Mouse (Mus musculus) embryonic facial prominence, embryonic 15.5 days (tissue): Measurements from ENCODE around the gene Hist1h2ba. TPM values are rescaled to one million over a fixed set of nuclear protein-coding genes. Genes with fewer than 3 reads are reported as not detected.

Experiments used
- ATAC-seq: fragments of 200-750 bp; cut with Nextera tagmentation; 2 replicates; pipeline ENCODE4 v1.8.0; 2017; ENCODE audit warnings: low read depth, moderate TSS enrichment; ENCODE audit not compliant: insufficient number of reproducible peaks, low FRiP score, low TSS enrichment
- H3K27ac ChIP-seq: fragments of 300-500 bp; sonication (generic); replicated peaks from 2 replicates; pipeline ENCODE4 v1.5.1; 2015; ENCODE audit warnings: mild to moderate bottlenecking, inconsistent platforms
- H3K27me3 ChIP-seq: fragments of 300-500 bp; sonication (generic); 2 replicates; pipeline ENCODE4 v1.6.1; 2015; ENCODE audit warnings: inconsistent platforms
- H3K36me3 ChIP-seq: fragments of 300-500 bp; sonication (generic); 2 replicates; pipeline ENCODE4 v1.6.1; 2015; ENCODE audit warnings: mild to moderate bottlenecking, inconsistent platforms
- H3K4me1 ChIP-seq: fragments of 300-500 bp; sonication (generic); 2 replicates; pipeline ENCODE4 v1.6.1; 2015; ENCODE audit warnings: inconsistent platforms
- H3K4me2 ChIP-seq: fragments of 300-500 bp; sonication (generic); replicated peaks from 2 replicates; pipeline ENCODE4 v1.6.1; 2015; ENCODE audit warnings: mild to moderate bottlenecking, inconsistent platforms
- H3K4me3 ChIP-seq: fragments of 300-500 bp; sonication (generic); replicated peaks from 2 replicates; pipeline ENCODE4 v1.5.1; 2015; ENCODE audit warnings: mild to moderate bottlenecking, inconsistent platforms
- H3K9ac ChIP-seq: fragments of 300-500 bp; sonication (generic); 2 replicates; pipeline ENCODE4 v1.6.1; 2015; ENCODE audit warnings: inconsistent platforms
- H3K9me3 ChIP-seq: fragments of 300-500 bp; sonication (generic); replicated peaks from 2 replicates; pipeline ENCODE4 v1.6.1; 2016; ENCODE audit warnings: inconsistent platforms
- WGBS: fragments of 180-500 bp; shearing (Covaris S2); methylation state at CpG from one replicate; pipeline ENCODE4 v1.1.7; 2015; 5-methylcytosine and 5-hydroxymethylcytosine counted together
- polyA plus RNA-seq: library from polyadenylated mRNA; unstranded; fragments of >200 nt; fragmentation: Nextera tagmentation; extraction: Ambion mirVana; gene quantifications from 2 replicates; pipeline ENCODE4 v1.2.1, GENCODE M21; 2015

Hist1h2ba gene
- not detected in 2 replicates for polyA plus RNA-seq

- H3K9ac ChIP-seq = no peak within 1 kb of the TSS
- peaks cover 6% of the 10 kb centered on the region for H3K4me1 ChIP-seq
- H3K27ac ChIP-seq = no peak within 1 kb of the TSS
- WGBS = 91% methylated on average over 39 of the region's 39 CpGs
- no peaks in the 10 kb centered on the region for H3K9me3 ChIP-seq
- H3K27me3 ChIP-seq = no peaks in the 10 kb centered on the region
- no peaks in the 10 kb centered on the region for H3K36me3 ChIP-seq
- no peak within 1 kb of the TSS for H3K4me2 ChIP-seq
- no peak for ATAC-seq
- H3K4me3 ChIP-seq = no peak within 1 kb of the TSS
Observed at GRCm38 (mm10) chr13:23933421-23934210, at the start of gene Hist1h2ba. Gene Hist1h2ba (minus strand): TSS chr13:23934156.

DNA sequence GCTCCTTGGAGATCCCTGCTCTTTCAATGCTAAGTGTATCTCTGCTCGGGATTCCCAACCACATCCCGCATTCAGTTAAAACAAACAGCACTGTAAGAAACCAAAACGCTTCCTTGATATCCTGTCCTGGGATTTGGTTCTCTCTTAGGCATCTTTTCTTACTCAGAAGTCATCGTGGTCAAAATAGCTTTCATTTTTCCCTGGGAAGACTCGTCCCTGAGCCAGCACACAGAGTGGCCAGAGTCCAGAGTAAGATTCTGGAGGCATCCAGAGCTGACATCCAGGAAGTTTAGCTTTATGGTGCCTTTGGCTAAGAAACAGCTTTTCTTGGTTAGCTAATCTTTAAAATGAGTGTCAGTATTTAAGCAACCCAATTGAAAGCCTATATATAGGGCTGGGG lies 38.3 kb upstream of the Hist1h2ba start:
- no peaks in the 10 kb centered on the region for H3K9me3 ChIP-seq
- H3K4me3 ChIP-seq = no peak overlapping the region
- H3K4me2 ChIP-seq = no peak overlapping the region
- no peaks in the 10 kb centered on the region for H3K27me3 ChIP-seq
- no peak for ATAC-seq
- no peak overlapping the region for H3K27ac ChIP-seq
- no peaks in the 10 kb centered on the region for H3K4me1 ChIP-seq
- WGBS = 47% methylated on average over 5 of the region's 5 CpGs
- H3K36me3 ChIP-seq = no peaks in the 10 kb centered on the region
- H3K9ac ChIP-seq = no peak overlapping the region

DNA sequence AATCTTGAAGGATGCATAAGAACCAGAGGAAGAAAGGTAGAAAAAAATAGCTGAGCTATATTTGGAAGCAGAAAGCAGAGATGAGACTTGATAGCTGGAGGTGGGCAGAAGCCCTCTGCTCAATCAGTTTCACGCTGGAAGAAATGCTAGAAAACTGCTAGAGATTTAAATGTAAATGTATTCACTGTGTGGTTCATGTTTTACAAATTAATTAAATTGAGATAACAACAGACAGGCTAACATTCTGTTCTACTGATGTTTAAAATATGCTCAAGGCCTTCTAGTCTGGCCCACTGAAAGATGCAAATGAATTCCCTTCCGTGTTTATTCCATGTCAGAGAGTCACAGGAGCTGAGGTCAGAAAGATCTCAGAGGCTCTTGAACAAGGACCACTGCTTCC lies 37.9 kb upstream of the Hist1h2ba start:
- no peak overlapping the region for H3K9ac ChIP-seq
- 63% methylated on average over 2 of the region's 2 CpGs for WGBS

DNA sequence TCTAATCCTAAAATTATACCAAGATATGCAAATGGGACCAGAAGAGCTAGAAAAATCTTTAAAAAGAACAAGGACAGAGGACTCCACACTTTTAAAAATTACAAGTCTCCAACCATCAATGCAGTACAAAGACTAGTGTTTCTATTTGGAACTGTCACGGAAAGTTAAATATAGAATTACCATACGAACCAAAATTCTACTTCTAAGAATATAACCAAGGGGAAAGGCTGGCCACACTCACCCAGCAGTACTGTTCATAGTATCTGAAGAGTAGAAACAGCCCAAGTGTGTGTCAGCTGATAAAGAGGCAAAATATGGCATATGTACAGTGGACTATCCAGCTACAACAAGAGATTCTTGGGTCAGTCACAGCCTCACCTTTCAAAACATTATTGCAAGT lies 31.0 kb upstream of the Hist1h2ba start:
- Histone ChIP-seq H3K27ac (no peak overlapping the region), H3K9me3 (no peaks in the 10 kb centered on the region), H3K9ac (no peak overlapping the region), H3K4me2 (no peak overlapping the region), H3K4me3 (no peak overlapping the region), H3K27me3 (no peaks in the 10 kb centered on the region), H3K4me1 (no peaks in the 10 kb centered on the region), H3K36me3 (no peaks in the 10 kb centered on the region)
- ATAC-seq = no peak
- WGBS = 65% methylated on average over 2 of the region's 2 CpGs

More for the DNA sequence above, 37.9 kb upstream of the Hist1h2ba start:
- Histone ChIP-seq H3K36me3 (no peaks in the 10 kb centered on the region), H3K9me3 (no peaks in the 10 kb centered on the region), H3K4me1 (no peaks in the 10 kb centered on the region), H3K4me3 (no peak overlapping the region), H3K4me2 (no peak overlapping the region), H3K27ac (no peak overlapping the region), H3K27me3 (no peaks in the 10 kb centered on the region)
- ATAC-seq = no peak

DNA sequence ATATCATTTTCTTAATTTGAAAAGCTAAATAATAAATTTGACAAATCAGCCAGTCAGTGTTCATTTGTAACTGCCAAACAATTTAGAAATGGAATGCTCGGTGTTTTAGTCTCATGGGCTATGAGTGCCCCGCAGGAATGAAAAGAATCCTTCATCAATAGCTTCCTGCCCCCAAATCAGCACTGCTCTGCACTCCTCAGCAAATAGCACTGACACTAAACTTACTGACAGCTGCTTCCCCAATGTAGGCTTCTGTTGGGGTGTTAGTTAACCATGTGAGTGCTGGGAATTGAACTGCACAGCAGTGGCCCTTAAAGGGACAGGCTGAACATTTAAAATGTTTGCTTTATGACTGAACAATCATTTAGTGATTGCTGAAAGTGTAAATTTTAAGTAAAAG lies 25.8 kb upstream of the Hist1h2ba start:
- Histone ChIP-seq H3K36me3 (no peaks in the 10 kb centered on the region), H3K27ac (no peak overlapping the region), H3K27me3 (no peaks in the 10 kb centered on the region), H3K4me1 (no peaks in the 10 kb centered on the region), H3K4me2 (no peak overlapping the region), H3K4me3 (no peak overlapping the region), H3K9ac (no peak overlapping the region), H3K9me3 (no peaks in the 10 kb centered on the region)
- no peak for ATAC-seq
- WGBS = 8% methylated on average over 2 of the region's 2 CpGs

DNA sequence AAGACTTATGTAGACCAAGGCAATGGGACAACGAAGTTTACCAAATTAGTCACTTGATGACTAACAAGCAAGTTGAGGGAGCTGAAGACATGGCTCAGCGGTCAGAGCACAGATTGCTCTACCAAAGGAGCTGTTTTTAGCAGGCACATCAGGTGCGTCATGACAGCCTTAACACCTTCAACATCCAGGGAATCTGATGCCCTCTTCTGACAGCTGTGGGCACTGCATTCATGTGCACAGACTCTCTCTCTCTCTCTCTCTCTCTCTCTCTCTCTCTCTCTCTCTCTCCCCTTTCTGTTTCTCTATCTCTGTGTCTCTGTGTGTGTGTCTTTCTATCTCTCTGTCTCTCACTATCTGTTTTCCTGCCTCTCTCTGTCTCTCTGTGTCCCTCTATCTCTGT lies 17.0 kb upstream of the Hist1h2ba start:
- no peak overlapping the region for H3K27ac ChIP-seq
- no peaks in the 10 kb centered on the region for H3K27me3 ChIP-seq
- WGBS = 78% methylated on average over 3 of the region's 3 CpGs
- no peak for ATAC-seq
- H3K4me1 ChIP-seq = no peaks in the 10 kb centered on the region
- H3K36me3 ChIP-seq = no peaks in the 10 kb centered on the region
- no peak overlapping the region for H3K4me2 ChIP-seq
- H3K4me3 ChIP-seq = no peak overlapping the region
- H3K9me3 ChIP-seq = no peaks in the 10 kb centered on the region
- no peak overlapping the region for H3K9ac ChIP-seq

GRCm38 (mm10) chr13:23949484-23950246 lies 15.7 kb upstream of the Hist1h2ba start:
- no peaks in the 10 kb centered on the region for H3K27me3 ChIP-seq
- 38% methylated on average over 14 of the region's 14 CpGs for WGBS
- no peak for ATAC-seq

DNA sequence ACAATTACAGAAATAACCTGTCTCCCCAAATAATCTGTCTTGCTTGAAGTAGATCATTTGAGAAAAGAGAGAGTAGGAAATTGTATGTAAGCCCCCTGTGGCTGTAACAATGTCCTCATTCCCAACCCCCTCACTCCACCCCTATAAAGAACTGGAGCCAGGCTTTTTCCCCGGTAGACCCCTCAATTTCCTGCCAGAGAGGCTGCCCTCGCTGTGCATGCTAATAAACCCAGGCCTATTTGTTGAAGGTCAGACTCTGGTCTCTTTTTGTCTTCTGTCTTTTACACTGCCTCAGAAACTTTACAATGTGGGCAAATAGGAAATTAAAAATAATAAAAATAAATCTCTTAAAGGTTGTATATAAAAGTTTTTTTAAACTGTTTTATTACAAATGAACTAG lies 12.3 kb upstream of the Hist1h2ba start:
- no peaks in the 10 kb centered on the region for H3K4me1 ChIP-seq
- WGBS = 32% methylated on average over 2 of the region's 2 CpGs
- no peak overlapping the region for H3K4me3 ChIP-seq
- no peak overlapping the region for H3K27ac ChIP-seq
- no peak overlapping the region for H3K4me2 ChIP-seq
- no peak overlapping the region for H3K9ac ChIP-seq
- no peak for ATAC-seq
- no peaks in the 10 kb centered on the region for H3K36me3 ChIP-seq
- no peaks in the 10 kb centered on the region for H3K9me3 ChIP-seq
- no peaks in the 10 kb centered on the region for H3K27me3 ChIP-seq

More at GRCm38 (mm10) chr13:23949484-23950246, 15.7 kb upstream of the Hist1h2ba start:
- Histone ChIP-seq H3K4me3 (no peak overlapping the region), H3K9ac (no peak overlapping the region), H3K4me2 (no peak overlapping the region), H3K4me1 (no peaks in the 10 kb centered on the region), H3K27ac (no peak overlapping the region), H3K36me3 (no peaks in the 10 kb centered on the region), H3K9me3 (no peaks in the 10 kb centered on the region)

DNA sequence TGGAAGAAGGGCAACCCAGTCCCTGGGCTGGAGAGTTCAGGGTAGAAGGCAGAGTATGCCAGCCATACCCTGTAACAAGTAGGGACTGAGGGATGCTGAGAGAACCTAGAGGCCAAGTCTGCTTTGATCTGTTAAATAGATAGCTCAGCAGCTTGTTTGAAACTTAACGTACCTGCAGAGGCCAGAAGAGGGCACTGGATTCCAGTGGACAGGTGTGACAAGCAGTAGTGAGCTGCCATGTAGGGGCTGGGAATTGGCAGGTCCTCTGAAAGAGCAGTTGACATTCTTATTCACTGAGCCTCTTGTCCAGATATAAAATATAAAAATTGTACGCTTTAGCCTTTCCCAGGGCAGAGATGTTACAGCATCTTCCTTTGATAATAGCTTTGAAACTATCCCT lies 8.9 kb upstream of the Hist1h2ba start:
- WGBS = 50% methylated on average over 2 of the region's 2 CpGs

DNA sequence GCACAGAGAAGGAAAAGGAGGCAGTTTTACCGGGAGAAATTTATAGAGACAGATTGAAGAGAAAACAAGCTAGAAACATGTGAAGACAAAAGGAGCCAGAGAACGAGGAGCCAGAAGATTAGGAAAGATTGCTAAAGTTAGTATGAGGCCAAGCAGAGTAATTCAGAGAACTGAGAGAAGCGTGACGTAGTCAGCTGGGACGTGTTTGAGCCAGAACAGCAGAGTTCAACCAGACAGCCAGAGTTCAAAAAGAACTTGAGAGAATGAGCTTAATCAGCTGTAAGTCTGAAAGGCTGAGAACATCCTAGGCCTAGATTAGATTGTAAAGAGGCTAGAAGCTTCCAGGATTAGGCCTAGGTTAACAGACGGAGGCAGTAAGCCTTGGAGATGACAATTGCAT lies 6.3 kb upstream of the Hist1h2ba start:
- Histone ChIP-seq H3K27me3 (no peaks in the 10 kb centered on the region), H3K4me3 (no peak overlapping the region), H3K9ac (no peak overlapping the region), H3K4me1 (no peaks in the 10 kb centered on the region), H3K4me2 (no peak overlapping the region), H3K27ac (no peak overlapping the region), H3K9me3 (no peaks in the 10 kb centered on the region), H3K36me3 (no peaks in the 10 kb centered on the region)
- 44% methylated on average over 6 of the region's 6 CpGs for WGBS
- ATAC-seq = no peak

More for the DNA sequence above, 8.9 kb upstream of the Hist1h2ba start:
- H3K27me3 ChIP-seq = no peaks in the 10 kb centered on the region
- no peak for ATAC-seq
- no peak overlapping the region for H3K9ac ChIP-seq
- H3K9me3 ChIP-seq = no peaks in the 10 kb centered on the region
- H3K4me3 ChIP-seq = no peak overlapping the region
- no peak overlapping the region for H3K27ac ChIP-seq
- H3K36me3 ChIP-seq = no peaks in the 10 kb centered on the region
- H3K4me2 ChIP-seq = no peak overlapping the region
- no peaks in the 10 kb centered on the region for H3K4me1 ChIP-seq

GRCm38 (mm10) chr13:23938699-23939098 lies 4.7 kb upstream of the Hist1h2ba start:
- no peak for ATAC-seq
- Histone ChIP-seq H3K36me3 (no peaks in the 10 kb centered on the region), H3K4me1 (no peaks in the 10 kb centered on the region), H3K4me3 (no peak overlapping the region), H3K9me3 (no peaks in the 10 kb centered on the region), H3K27ac (no peak overlapping the region), H3K9ac (no peak overlapping the region), H3K4me2 (no peak overlapping the region), H3K27me3 (no peaks in the 10 kb centered on the region)
- 77% methylated on average over 1 of the region's 1 CpGs for WGBS
